Mouse (Mus musculus) erythroblast, adult 5-6 weeks (primary cell): ENCODE measurements around the gene Ebf1. TPM values are rescaled to one million over a fixed set of nuclear protein-coding genes. Genes with fewer than 3 reads are reported as not detected.

ENCODE experiments used
- ATAC-seq: replicated peaks from 2 replicates; pipeline ENCODE4 v1.8.0; 2016; ENCODE audit warnings: moderate number of reproducible peaks, mild to moderate bottlenecking, moderate TSS enrichment, inconsistent platforms; ENCODE audit not compliant: poor library complexity, low FRiP score, severe bottlenecking
- total RNA-seq, 2 experiments: library from RNA; stranded (forward) in 1 of 2; stranded (reverse) in 1 of 2; fragments of 150-400 nt in 1 of 2; fragments of 200-764, 138-1000 nt in 1 of 2; gene quantifications; 2 replicates each; pipeline versions ENCODE4 v1.2.3 to v1.2.4; 2015 to 2017; ENCODE audit warnings: low replicate concordance in 2 of 2

The Ebf1 gene
- total RNA-seq, 2 experiments from 2014 or later: 0.68 TPM; not detected in 1

GRCm38 (mm10) chr11:44974271-44974670 is 357.2 kb downstream of the Ebf1 start:
- ATAC-seq: no peak

GRCm38 (mm10) chr11:44975151-44975550 is 358.0 kb downstream of the Ebf1 start:
- ATAC-seq: no peak

DNA sequence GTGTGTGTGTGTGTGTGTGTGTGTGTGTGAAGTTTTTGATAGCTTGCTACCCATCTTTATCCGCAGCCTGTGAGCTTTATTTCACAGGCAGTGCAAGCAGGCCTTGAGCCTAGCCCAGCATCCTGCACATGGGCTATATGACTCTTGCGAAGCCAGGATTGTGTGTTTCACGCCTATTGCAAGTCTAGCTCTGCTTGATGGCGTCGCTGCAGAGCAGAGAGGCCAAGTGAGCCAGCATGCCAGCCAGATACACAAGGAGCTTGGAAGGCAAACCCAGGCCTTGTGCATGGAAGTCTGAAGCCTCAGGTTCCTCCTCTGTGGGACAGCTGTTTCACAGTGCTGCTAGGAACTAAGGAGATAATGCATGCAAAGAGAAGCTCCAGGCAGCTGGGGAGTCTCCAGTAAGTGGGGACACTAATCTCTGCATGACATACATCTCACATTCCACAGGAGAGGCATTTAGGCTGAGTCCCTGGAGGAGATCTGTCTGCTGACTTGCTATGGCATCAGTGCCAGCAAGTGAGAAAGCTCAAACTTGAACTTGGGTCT is 359.2 kb downstream of the Ebf1 start:
- no peak for ATAC-seq

DNA sequence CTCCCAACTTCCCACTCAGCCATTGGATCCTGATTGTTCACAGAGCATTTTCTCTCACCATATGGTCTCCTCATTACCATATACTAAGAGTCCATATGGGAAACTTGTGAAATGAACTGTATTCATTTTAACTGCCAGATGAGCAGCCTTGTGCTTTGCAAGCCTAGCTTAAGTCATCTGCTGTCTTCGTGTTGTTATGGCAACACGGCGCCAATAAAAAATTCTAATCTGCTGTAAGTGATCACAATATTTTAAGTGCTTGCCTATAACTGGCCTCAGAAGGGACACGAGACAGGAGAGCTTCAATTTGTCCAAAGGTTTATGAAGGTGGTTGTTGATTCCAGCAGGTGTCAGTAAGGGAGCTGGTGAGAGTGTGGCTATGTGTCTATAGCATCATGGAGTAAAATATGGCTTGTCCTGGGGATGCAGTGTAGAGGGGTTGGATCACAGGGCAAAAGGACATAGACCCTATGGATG is 360.8 kb downstream of the Ebf1 start:
- no peak for ATAC-seq

- ATAC-seq: no peak
These were observed 362.3 kb downstream of the Ebf1 start for GRCm38 (mm10) chr11:44979391-44979790.

DNA sequence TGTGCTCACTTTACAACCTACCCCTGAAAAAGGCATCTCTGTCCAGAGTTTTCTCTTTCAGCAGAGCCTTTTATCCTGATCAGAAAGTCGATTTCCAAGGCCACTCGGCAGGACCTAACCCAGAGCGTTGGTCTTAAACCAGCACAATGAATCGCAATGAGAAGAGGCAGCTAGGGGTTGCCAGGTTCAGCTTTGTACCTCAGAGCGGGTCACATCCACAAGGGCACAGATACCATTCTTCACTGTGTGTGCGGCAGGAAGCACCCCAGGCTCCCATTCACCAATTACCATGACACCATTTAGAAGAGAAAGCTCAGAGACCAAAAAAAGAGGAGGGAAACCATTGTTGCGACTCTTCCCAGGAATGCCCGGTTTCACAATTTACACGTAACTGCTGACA is 365.1 kb downstream of the Ebf1 start:
- no peak for ATAC-seq

- ATAC-seq: no peak
These were observed 366.8 kb downstream of the Ebf1 start for GRCm38 (mm10) chr11:44983961-44984360.

DNA sequence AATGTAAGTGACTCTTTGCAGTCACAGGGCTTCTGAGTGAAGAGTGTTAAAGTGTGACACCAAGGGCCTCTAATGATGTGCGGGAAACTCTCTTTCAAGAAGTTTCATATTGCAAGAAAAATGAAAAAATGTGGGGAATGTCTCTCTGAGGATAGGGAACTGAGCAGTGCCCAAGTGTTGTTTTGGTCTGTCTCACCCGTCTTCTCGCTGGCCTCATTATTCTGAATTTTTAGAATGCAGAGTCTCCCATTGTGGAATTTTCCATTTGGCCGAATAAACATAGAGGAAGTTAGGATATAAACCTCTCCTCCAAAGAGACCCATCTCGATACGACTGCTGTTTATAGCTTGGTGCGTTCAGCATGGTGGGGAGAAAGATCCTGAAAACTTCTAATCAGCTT is 367.3 kb downstream of the Ebf1 start:
- ATAC-seq: no peak

GRCm38 (mm10) chr11:44987796-44988195 is 370.7 kb downstream of the Ebf1 start:
- no peak for ATAC-seq

DNA sequence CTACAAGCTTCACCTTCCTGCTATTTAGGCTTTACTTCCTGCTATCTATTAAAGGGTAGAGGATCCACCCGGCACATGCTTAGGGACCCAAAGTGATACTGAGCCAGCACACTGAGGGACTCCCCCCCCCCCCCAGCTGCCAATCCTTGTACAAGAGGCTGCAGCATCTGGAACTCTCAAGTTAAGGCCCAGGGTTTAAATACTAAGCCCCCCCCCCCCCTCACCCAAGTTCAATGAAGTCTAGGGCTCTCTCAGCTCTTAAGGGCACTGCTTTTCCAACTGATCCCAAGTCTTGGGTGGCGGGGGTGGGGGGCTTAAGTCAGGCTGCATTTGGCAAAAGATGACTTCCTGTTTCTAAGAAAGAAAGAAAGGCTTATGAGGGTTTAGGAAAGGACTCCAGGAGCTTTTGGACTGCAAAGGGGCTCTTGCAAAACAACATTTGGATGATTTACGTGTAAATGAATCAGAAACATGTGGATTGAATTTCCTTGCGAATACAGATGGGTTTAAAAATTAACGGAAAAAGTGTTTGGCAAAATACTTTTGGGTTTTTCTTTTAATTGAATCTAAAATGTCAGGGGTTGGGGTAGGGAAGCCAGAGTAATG is 385.7 kb downstream of the Ebf1 start:
- ATAC-seq: no peak

DNA sequence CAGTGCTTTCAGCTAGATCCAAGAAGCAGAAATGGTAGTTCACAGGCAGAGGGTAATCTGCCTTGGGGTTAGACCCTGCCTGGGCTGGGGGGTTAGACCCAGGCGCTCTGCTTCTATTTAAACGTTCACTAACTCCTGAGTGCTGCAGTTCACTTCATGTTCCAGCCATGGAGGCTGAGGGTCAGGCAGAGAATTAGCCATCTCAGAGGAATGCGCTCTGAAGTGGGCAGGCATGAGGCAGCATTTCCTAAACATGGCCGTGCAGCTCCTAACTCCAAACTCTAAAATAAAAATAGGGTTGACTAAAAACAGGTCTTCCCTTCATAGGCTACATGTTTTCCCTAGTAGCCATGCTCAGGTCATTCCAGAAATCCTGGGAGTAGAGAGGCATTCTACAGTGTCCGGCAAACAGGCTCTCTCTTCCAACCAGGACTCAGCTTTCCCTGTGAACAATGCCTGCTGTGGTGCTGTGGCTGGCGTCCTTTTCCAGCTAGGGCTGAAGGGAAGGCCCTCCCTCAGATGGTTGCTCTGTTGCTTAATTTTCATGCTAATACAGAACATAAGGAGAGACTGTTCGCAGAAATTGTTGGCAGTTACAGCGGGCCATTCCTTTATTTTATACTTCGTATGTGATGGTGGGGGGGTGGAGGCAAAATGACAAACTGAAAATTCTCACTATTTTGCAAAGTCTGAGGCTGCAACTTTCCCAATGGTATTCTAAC is 386.8 kb downstream of the Ebf1 start:
- ATAC-seq: no peak

DNA sequence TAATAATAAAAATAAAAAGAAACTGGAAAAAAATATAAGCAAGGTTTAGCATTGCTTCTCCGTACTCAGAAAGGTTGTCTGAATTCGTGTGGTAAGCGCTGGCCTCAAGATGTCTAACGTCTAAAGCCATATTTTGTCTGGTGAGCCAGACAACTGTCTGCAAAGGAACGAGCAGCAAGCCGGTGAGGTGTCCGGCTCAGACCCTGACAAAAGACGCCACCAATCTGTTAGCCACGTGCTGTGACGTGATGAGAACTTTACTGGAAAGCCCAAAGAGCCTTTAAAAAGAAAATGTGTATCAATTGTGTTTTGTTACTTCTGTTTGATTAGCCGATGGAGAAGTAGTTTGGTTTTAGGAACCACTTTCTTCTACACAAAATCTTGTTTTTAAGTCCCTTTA is 390.2 kb downstream of the Ebf1 start:
- no peak for ATAC-seq

- no peak for ATAC-seq
These were observed 391.0 kb downstream of the Ebf1 start for GRCm38 (mm10) chr11:45008078-45008477.

DNA sequence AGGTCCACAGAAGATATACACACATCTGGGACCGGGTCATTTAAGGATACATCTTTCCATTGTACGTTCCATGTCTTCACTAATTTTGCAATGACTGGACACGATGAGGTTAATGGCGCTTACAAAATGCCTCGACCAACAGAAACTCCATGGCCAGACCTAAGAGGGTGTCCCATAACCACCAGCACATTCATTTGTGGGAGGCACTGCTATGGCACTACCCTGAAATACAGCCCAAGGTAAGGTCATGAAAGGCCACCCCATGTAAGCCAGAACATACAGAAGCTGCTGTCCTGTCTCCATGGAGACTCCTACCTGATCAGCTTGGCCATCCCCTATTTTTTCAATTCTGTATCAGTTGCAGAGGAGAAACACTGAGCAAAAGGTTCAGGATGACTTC is 391.6 kb downstream of the Ebf1 start:
- ATAC-seq: no peak

DNA sequence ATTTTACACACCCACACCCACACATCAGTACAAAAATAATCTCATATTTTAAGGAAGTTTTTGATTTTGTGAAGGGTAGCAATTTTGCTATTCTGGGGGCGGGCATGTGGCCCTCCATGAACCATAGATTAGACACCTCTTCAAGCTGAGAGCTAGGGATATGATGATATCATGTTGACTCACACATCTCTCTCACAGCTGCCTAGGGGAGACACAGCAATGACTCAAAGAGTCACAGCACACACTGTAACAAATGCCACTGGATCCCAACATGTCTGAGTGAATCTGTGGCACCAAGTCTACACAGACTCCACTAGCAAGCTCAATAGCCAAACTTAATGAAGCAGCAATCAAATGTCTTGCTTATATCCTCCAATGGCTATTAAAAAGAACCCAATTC is 395.0 kb downstream of the Ebf1 start:
- ATAC-seq: no peak

GRCm38 (mm10) chr11:45017493-45017892 is 400.4 kb downstream of the Ebf1 start:
- ATAC-seq: no peak

- no peak for ATAC-seq
These were observed 408.9 kb downstream of the Ebf1 start for GRCm38 (mm10) chr11:45026012-45026411.

DNA sequence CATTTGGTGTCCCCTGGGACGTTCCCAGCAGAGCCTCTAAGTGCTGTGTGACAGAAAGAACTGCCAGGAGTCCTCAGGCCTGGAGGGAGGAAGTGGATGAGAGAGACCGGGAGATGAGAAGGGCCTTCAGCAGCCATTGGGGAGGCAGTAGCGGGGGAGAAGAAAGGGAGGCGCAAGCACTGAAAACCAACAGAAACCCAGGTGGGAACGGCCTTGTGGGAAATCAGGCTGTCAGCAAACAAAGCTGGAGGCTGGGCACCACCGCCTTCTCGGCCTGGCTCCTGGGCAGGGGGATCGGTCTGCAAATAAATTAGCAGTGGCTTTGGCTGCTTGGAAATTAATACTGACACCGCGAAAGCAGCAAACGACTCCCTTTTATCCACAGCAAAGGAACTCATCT is 409.6 kb downstream of the Ebf1 start:
- no peak for ATAC-seq

DNA sequence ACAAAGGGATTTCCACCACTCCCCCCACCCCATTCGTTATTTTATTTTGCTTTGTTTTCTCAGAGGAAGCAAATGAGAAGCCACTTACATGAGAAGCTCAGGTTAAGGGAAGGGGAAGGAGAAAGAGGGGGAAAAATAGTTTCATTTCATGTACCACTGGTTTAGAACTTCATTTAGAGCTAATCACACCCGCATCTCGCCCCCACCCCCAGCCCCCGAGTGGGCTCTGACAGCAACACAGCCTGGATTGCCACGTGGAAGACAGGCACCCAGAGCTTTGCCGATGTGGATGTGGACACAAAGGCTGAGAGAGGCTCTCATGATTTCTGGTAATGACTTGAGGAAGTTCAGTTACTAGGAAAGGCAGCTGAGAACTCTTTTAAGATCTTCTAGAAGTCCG is 410.0 kb downstream of the Ebf1 start:
- no peak for ATAC-seq

- ATAC-seq: no peak
These were observed 438.9 kb downstream of the Ebf1 start for GRCm38 (mm10) chr11:45055744-45056610.
